In genomic region chr5:104399291-104399950, GRCm38 (mm10) we compare ENCODE assay signal across 15 mouse cellular contexts. TPM values are rescaled to one million over a fixed set of nuclear protein-coding genes. Genes with fewer than 3 reads are reported as not detected.
DNase-seq lines count a peak whose midpoint lies in the region; ATAC-seq lines count a peak whose summit lies in the region.
"Had no signal": no experiment of that assay in that cellular context is flagged by ENCODE, and none has a peak within 500 bp of the region (broad histone marks: within the 10 kb centered on the region; RNA-seq: fewer than 3 reads in every experiment).

No protein-coding gene starts in this region.

- 58% methylated on average over 9 of the region's 9 CpGs for WGBS in embryonic facial prominence, embryonic 10.5 days
- WGBS in kidney, embryonic 16.5 days = 27% methylated on average over 9 of the region's 9 CpGs
- 11% methylated on average over 9 of the region's 9 CpGs for WGBS in neural tube, embryonic 15.5 days
- WGBS in forebrain, embryonic 13.5 days = 62% methylated on average over 9 of the region's 9 CpGs

- H3K27ac ChIP-seq in embryonic facial prominence, embryonic 10.5 days (replicated peaks) = peak overlapping the region; percentile 10; the same call in 1 of the 2 replicates
- H3K27ac ChIP-seq in kidney, embryonic 16.5 days (ENCODE audit: low read length) = peak overlapping the region; percentile 80
- no peak overlapping the region for H3K27ac ChIP-seq in neural tube, embryonic 15.5 days (replicated peaks)
- no peak overlapping the region for H3K27ac ChIP-seq in forebrain, embryonic 13.5 days
- H3K27ac ChIP-seq: layer of hippocampus, adult 2 months had no signal

- H3K4me1 ChIP-seq in embryonic facial prominence, embryonic 10.5 days = peaks cover 29% of the 10 kb centered on the region
- H3K4me1 ChIP-seq in kidney, embryonic 16.5 days (ENCODE audit: insufficient read depth, low read length) = peaks cover 16% of the 10 kb centered on the region
- H3K4me1 ChIP-seq in neural tube, embryonic 15.5 days = peaks cover 7% of the 10 kb centered on the region; the same call in 1 of the 2 replicates
- H3K4me1 ChIP-seq in forebrain, embryonic 13.5 days = no peaks in the 10 kb centered on the region

- no peaks in the 10 kb centered on the region for H3K36me3 ChIP-seq in embryonic facial prominence, embryonic 10.5 days (replicated peaks)
- H3K36me3 ChIP-seq in kidney, embryonic 16.5 days (ENCODE audit: insufficient read depth, low read length) = no peaks in the 10 kb centered on the region
- H3K36me3 ChIP-seq in neural tube, embryonic 15.5 days = no peaks in the 10 kb centered on the region
- H3K36me3 ChIP-seq in forebrain, embryonic 13.5 days (ENCODE audit: poor library complexity, severe bottlenecking) = no peaks in the 10 kb centered on the region
- H3K36me3 ChIP-seq: G1E had no signal

- no peaks in the 10 kb centered on the region for H3K27me3 ChIP-seq in embryonic facial prominence, embryonic 10.5 days (replicated peaks; ENCODE audit: low read depth, poor library complexity, severe bottlenecking)
- no peaks in the 10 kb centered on the region for H3K27me3 ChIP-seq in kidney, embryonic 16.5 days (ENCODE audit: insufficient read depth, low read length)
- H3K27me3 ChIP-seq in neural tube, embryonic 15.5 days (replicated peaks) = no peaks in the 10 kb centered on the region
- no peaks in the 10 kb centered on the region for H3K27me3 ChIP-seq in forebrain, embryonic 13.5 days

- H3K4me3 ChIP-seq in embryonic facial prominence, embryonic 10.5 days = no peak overlapping the region
- no peak overlapping the region for H3K4me3 ChIP-seq in kidney, embryonic 16.5 days (ENCODE audit: low read length)
- no peak overlapping the region for H3K4me3 ChIP-seq in neural tube, embryonic 15.5 days (replicated peaks)
- no peak overlapping the region for H3K4me3 ChIP-seq in forebrain, embryonic 13.5 days
- H3K4me3 ChIP-seq: layer of hippocampus, adult 2 months had no signal

- peak overlapping the region; percentile 29 for H3K4me2 ChIP-seq in kidney, embryonic 16.5 days (replicated peaks; ENCODE audit: low read depth, low read length)
- 0 out of 2 replicates have a peak overlapping the region, but pooled peaks have one; percentile 13 for H3K4me2 ChIP-seq in neural tube, embryonic 15.5 days
- no peak overlapping the region for H3K4me2 ChIP-seq in forebrain, embryonic 13.5 days

- ATAC-seq in kidney, embryonic 16.5 days (ENCODE audit: low FRiP score, low TSS enrichment) = peak; percentile 79
- ATAC-seq in neural tube, embryonic 15.5 days (ENCODE audit: low FRiP score) = no peak
- no peak for ATAC-seq in megakaryocyte-erythroid progenitor cell, adult 5-6 weeks (replicated peaks; ENCODE audit: low FRiP score, low TSS enrichment, poor library complexity, severe bottlenecking)
- no peak for ATAC-seq in forebrain, embryonic 13.5 days

- no peaks in the 10 kb centered on the region for H3K9me3 ChIP-seq in embryonic facial prominence, embryonic 10.5 days
- H3K9me3 ChIP-seq in kidney, embryonic 16.5 days (ENCODE audit: low read length) = no peaks in the 10 kb centered on the region; the same call in 1 of the 2 replicates
- H3K9me3 ChIP-seq in neural tube, embryonic 15.5 days (replicated peaks) = no peaks in the 10 kb centered on the region
- H3K9me3 ChIP-seq in forebrain, embryonic 13.5 days (replicated peaks) = no peaks in the 10 kb centered on the region

- DNase-seq in kidney, adult 11 months = peak; percentile 32
- DNase-seq in kidney, postnatal 10 days = no peak
- no peak for DNase-seq in embryonic facial prominence, embryonic 10.5 days (ENCODE audit: low spot score)
- DNase-seq in cerebellum, adult 9-11 months = no peak
- DNase-seq: cerebellum, postnatal 14 days; heart, adult 11 months; lung, adult 2 months; midbrain, embryonic 14.5 days; thymus, adult 18-20 months had no signal

- H3K9ac ChIP-seq in kidney, embryonic 16.5 days (replicated peaks; ENCODE audit: low read length) = no peak overlapping the region
- no peak overlapping the region for H3K9ac ChIP-seq in neural tube, embryonic 15.5 days (replicated peaks)
- H3K9ac ChIP-seq in forebrain, embryonic 13.5 days = no peak overlapping the region

RNA-seq across cellular contexts. Expression of gene Spp1, which starts 35.5 kb away (rescaled TPM):
- 6.0 and 6.5 TPM in 2 replicates for polyA plus RNA-seq in embryonic facial prominence, embryonic 10.5 days (2016; fragmentation: Nextera tagmentation; extraction: Ambion mirVana)
- 167 and 243 TPM in 2 replicates for polyA plus RNA-seq in kidney, embryonic 16.5 days (2015; fragmentation: Nextera tagmentation; extraction: Ambion mirVana)
- 20.5 and 23.8 TPM in 2 replicates for polyA plus RNA-seq in neural tube, embryonic 15.5 days (2015; fragmentation: Nextera tagmentation; extraction: Ambion mirVana)
- not detected in 2 replicates for total RNA-seq in megakaryocyte-erythroid progenitor cell, adult 5-6 weeks (2014; fragmentation: Nextera tagmentation)
- 0.76 TPM in 1 of 2 replicates, not detected in the other for total RNA-seq in megakaryocyte-erythroid progenitor cell, adult 5-6 weeks (2017)
- 5.8 and 7.7 TPM in 2 replicates for polyA plus RNA-seq in forebrain, embryonic 13.5 days (2015; fragmentation: Nextera tagmentation; extraction: Ambion mirVana)
- total RNA-seq: G1E had no signal
- polyA plus RNA-seq: G1E had no signal

RNA-seq across cellular contexts. Expression of gene Pkd2, which starts 59.8 kb away (rescaled TPM):
- 10.3 and 10.5 TPM in 2 replicates for polyA plus RNA-seq in embryonic facial prominence, embryonic 10.5 days (2016; fragmentation: Nextera tagmentation; extraction: Ambion mirVana)
- polyA plus RNA-seq in kidney, embryonic 16.5 days (2015; fragmentation: Nextera tagmentation; extraction: Ambion mirVana) = 15.2 and 17.4 TPM in 2 replicates
- polyA plus RNA-seq in neural tube, embryonic 15.5 days (2015; fragmentation: Nextera tagmentation; extraction: Ambion mirVana) = 8.7 and 8.8 TPM in 2 replicates
- total RNA-seq in megakaryocyte-erythroid progenitor cell, adult 5-6 weeks (2014; fragmentation: Nextera tagmentation) = 2.6 and 5.4 TPM in 2 replicates
- 2.4 and 2.6 TPM in 2 replicates for total RNA-seq in megakaryocyte-erythroid progenitor cell, adult 5-6 weeks (2017)
- 7.0 and 7.1 TPM in 2 replicates for polyA plus RNA-seq in forebrain, embryonic 13.5 days (2015; fragmentation: Nextera tagmentation; extraction: Ambion mirVana)
- polyA plus RNA-seq: G1E had no signal

Comparison
In these comparisons a context has a peak if more than half of its experiments do, and no peak if none do; other contexts are left out.
1. H3K27ac ChIP-seq: peak in embryonic facial prominence, embryonic 10.5 days (single experiment) and kidney, embryonic 16.5 days (single experiment); none in neural tube, embryonic 15.5 days (single experiment) and forebrain, embryonic 13.5 days (single experiment).